Mouse (Mus musculus): ENCODE results near the gene Lyrm9. TPM values are rescaled to one million over a fixed set of nuclear protein-coding genes. Genes with fewer than 3 reads are reported as not detected.

The Lyrm9 gene
- polyA plus RNA-seq (2015; fragmentation: Nextera tagmentation; extraction: Ambion mirVana), result 11.8 and 13.5 TPM in 2 replicates

DNA sequence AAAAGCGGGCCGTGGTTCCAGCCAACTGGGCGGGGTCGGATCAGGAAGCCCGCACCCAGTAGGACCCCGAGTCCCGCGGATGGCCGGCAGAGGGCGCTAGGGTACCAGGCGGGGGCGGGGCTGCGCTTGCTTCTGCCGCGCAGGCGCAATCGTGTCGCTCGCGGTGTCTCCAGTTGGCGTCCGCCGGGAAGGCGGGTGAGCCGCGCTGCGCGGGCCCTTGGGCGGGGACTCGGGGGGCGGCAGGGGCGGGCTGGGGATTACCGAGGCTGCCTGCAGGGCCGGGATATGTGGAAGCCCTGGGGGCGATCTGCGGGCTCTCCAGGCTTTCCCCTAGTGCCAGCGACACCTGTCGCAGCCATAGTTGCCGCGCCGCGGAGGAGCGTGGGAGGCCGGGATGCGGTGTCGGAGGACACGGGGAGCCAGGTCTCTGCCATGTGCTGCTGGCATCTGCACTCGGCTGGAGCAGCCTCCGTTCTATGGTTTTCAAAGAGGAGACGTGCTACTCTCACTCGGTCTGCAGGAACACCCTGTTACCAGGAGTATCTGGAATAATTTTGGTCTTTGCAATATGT, at the start of gene Lyrm9:
Gene Lyrm9, plus strand, starts transcription at position 143 of the 572 bp plus-strand sequence.
- Histone ChIP-seq H3K4me3 (ENCODE audit: low read depth, low read length) (peak within 1 kb of the TSS; percentile 79), H3K36me3 (ENCODE audit: control insufficient read depth, insufficient read depth) (no peaks in the 10 kb centered on the region), H3K9ac (ENCODE audit: low read depth, low read length) (peak within 1 kb of the TSS; percentile 81), H3K4me1 (ENCODE audit: control insufficient read depth, low read depth, low read length) (peaks cover 36% of the 10 kb centered on the region), H3K9me3 (replicated peaks; ENCODE audit: control insufficient read depth, low read length) (no peaks in the 10 kb centered on the region), H3K27ac (ENCODE audit: low read length) (peak within 1 kb of the TSS; percentile 46; the same call in 1 of the 2 replicates), H3K27me3 (ENCODE audit: control insufficient read depth, insufficient read depth, low read depth, low read length) (no peaks in the 10 kb centered on the region), H3K4me2 (ENCODE audit: low read depth, low read length) (peak within 1 kb of the TSS; percentile 90)
- under 1% methylated on average over 42 of the region's 51 CpGs for WGBS (ENCODE audit: insufficient replicate concordance)
- peak; percentile 91 for ATAC-seq (ENCODE audit: low read depth)

GRCm38 (mm10) chr11:78777851-78778680, 48.3 kb upstream of the Lyrm9 start:
- no peaks in the 10 kb centered on the region for H3K36me3 ChIP-seq (ENCODE audit: control insufficient read depth, insufficient read depth)
- ATAC-seq (ENCODE audit: low read depth), result no peak
- no peaks in the 10 kb centered on the region for H3K9me3 ChIP-seq (replicated peaks; ENCODE audit: control insufficient read depth, low read length)
- 57% methylated on average over 10 of the region's 10 CpGs for WGBS (ENCODE audit: insufficient replicate concordance)
- H3K4me3 ChIP-seq (ENCODE audit: low read depth, low read length), result no peak overlapping the region
- H3K4me2 ChIP-seq (ENCODE audit: low read depth, low read length), result no peak overlapping the region
- H3K27ac ChIP-seq (ENCODE audit: low read length), result no peak overlapping the region
- no peak overlapping the region for H3K9ac ChIP-seq (ENCODE audit: low read depth, low read length)
- H3K4me1 ChIP-seq (ENCODE audit: control insufficient read depth, low read depth, low read length), result no peaks in the 10 kb centered on the region
- H3K27me3 ChIP-seq (ENCODE audit: control insufficient read depth, insufficient read depth, low read depth, low read length), result no peaks in the 10 kb centered on the region

- no peak for ATAC-seq (ENCODE audit: low read depth)
- Histone ChIP-seq H3K27me3 (ENCODE audit: control insufficient read depth, insufficient read depth, low read depth, low read length) (no peaks in the 10 kb centered on the region), H3K9ac (ENCODE audit: low read depth, low read length) (no peak overlapping the region), H3K4me1 (ENCODE audit: control insufficient read depth, low read depth, low read length) (no peaks in the 10 kb centered on the region), H3K36me3 (ENCODE audit: control insufficient read depth, insufficient read depth) (no peaks in the 10 kb centered on the region), H3K9me3 (replicated peaks; ENCODE audit: control insufficient read depth, low read length) (no peaks in the 10 kb centered on the region), H3K4me3 (ENCODE audit: low read depth, low read length) (no peak overlapping the region), H3K27ac (ENCODE audit: low read length) (no peak overlapping the region), H3K4me2 (ENCODE audit: low read depth, low read length) (no peak overlapping the region)
- WGBS (ENCODE audit: insufficient replicate concordance), result 72% methylated on average over 3 of the region's 3 CpGs
These were observed 46.4 kb upstream of the Lyrm9 start for GRCm38 (mm10) chr11:78780002-78780401.

- H3K36me3 ChIP-seq (ENCODE audit: control insufficient read depth, insufficient read depth), result no peaks in the 10 kb centered on the region
- 48% methylated on average over 3 of the region's 3 CpGs for WGBS (ENCODE audit: insufficient replicate concordance)
- ATAC-seq (ENCODE audit: low read depth), result no peak
- no peak overlapping the region for H3K4me2 ChIP-seq (ENCODE audit: low read depth, low read length)
- H3K9me3 ChIP-seq (replicated peaks; ENCODE audit: control insufficient read depth, low read length), result no peaks in the 10 kb centered on the region
- H3K4me1 ChIP-seq (ENCODE audit: control insufficient read depth, low read depth, low read length), result no peaks in the 10 kb centered on the region
- H3K4me3 ChIP-seq (ENCODE audit: low read depth, low read length), result no peak overlapping the region
- H3K27ac ChIP-seq (ENCODE audit: low read length), result no peak overlapping the region
- no peak overlapping the region for H3K9ac ChIP-seq (ENCODE audit: low read depth, low read length)
- H3K27me3 ChIP-seq (ENCODE audit: control insufficient read depth, insufficient read depth, low read depth, low read length), result no peaks in the 10 kb centered on the region
These were observed 45.8 kb upstream of the Lyrm9 start for GRCm38 (mm10) chr11:78780571-78780970.

- H3K9ac ChIP-seq (ENCODE audit: low read depth, low read length), result no peak overlapping the region
- H3K27me3 ChIP-seq (ENCODE audit: control insufficient read depth, insufficient read depth, low read depth, low read length), result no peaks in the 10 kb centered on the region
- H3K4me1 ChIP-seq (ENCODE audit: control insufficient read depth, low read depth, low read length), result no peaks in the 10 kb centered on the region
- no peak overlapping the region for H3K4me2 ChIP-seq (ENCODE audit: low read depth, low read length)
- 59% methylated on average over 5 of the region's 5 CpGs for WGBS (ENCODE audit: insufficient replicate concordance)
- no peak for ATAC-seq (ENCODE audit: low read depth)
- H3K27ac ChIP-seq (ENCODE audit: low read length), result no peak overlapping the region
- no peak overlapping the region for H3K4me3 ChIP-seq (ENCODE audit: low read depth, low read length)
- no peaks in the 10 kb centered on the region for H3K36me3 ChIP-seq (ENCODE audit: control insufficient read depth, insufficient read depth)
- H3K9me3 ChIP-seq (replicated peaks; ENCODE audit: control insufficient read depth, low read length), result no peaks in the 10 kb centered on the region
These were observed 44.1 kb upstream of the Lyrm9 start for GRCm38 (mm10) chr11:78782326-78782725.

DNA sequence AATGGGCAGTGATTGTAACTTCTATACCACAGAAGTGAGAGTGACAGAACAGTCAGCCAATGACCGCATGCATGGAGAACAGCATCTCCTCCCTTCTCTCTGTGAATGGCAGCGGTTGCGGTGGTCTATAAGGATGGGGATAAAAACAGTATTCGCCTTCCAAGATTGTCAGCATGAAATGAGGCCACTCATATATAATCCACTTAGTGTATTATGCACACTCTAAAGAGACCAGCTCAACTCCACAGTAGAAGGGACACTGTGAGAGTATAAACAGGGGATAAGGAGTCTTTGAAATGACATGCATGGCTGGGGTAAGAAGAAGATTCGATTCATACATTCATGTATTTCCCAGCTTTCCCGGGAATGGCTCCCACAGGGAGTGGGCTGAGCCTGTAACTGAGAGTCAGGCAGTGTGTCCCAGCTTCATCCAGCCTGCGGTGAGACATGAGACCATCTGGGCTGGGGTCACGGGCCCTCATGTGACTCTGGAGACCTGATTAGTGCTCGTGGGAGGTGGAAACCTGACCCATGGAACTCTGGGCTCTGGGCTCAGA, 43.5 kb upstream of the Lyrm9 start:
- H3K4me2 ChIP-seq (ENCODE audit: low read depth, low read length), result no peak overlapping the region
- H3K4me1 ChIP-seq (ENCODE audit: control insufficient read depth, low read depth, low read length), result no peaks in the 10 kb centered on the region
- no peak overlapping the region for H3K4me3 ChIP-seq (ENCODE audit: low read depth, low read length)
- ATAC-seq (ENCODE audit: low read depth), result no peak
- H3K9me3 ChIP-seq (replicated peaks; ENCODE audit: control insufficient read depth, low read length), result no peaks in the 10 kb centered on the region
- WGBS (ENCODE audit: insufficient replicate concordance), result 65% methylated on average over 9 of the region's 9 CpGs
- no peaks in the 10 kb centered on the region for H3K27me3 ChIP-seq (ENCODE audit: control insufficient read depth, insufficient read depth, low read depth, low read length)
- no peaks in the 10 kb centered on the region for H3K36me3 ChIP-seq (ENCODE audit: control insufficient read depth, insufficient read depth)
- no peak overlapping the region for H3K27ac ChIP-seq (ENCODE audit: low read length)
- no peak overlapping the region for H3K9ac ChIP-seq (ENCODE audit: low read depth, low read length)

DNA sequence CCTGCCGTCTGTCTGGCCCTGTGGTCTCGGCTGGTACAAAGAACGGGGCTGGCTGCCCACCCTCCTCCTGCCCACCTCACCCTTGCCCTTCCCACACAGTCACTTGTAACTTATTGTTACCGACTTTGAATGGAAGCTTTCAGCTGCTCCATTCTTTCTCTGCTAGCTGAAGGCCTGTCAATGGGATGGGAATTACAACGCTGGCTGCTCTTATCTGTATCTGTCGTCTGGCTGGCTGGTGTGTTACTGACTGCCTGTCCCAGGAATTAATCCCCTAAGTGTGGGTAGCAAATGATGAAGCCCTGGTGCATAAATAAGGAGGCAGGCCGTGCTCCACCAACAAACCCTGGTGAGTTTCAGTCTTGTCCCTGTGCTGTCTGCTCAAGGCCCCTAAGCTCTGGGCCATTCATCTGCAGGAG, 40.4 kb upstream of the Lyrm9 start:
- Histone ChIP-seq H3K9me3 (replicated peaks; ENCODE audit: control insufficient read depth, low read length) (no peaks in the 10 kb centered on the region), H3K4me3 (ENCODE audit: low read depth, low read length) (no peak overlapping the region), H3K36me3 (ENCODE audit: control insufficient read depth, insufficient read depth) (no peaks in the 10 kb centered on the region), H3K27me3 (ENCODE audit: control insufficient read depth, insufficient read depth, low read depth, low read length) (no peaks in the 10 kb centered on the region), H3K4me2 (ENCODE audit: low read depth, low read length) (no peak overlapping the region), H3K4me1 (ENCODE audit: control insufficient read depth, low read depth, low read length) (no peaks in the 10 kb centered on the region), H3K27ac (ENCODE audit: low read length) (no peak overlapping the region), H3K9ac (ENCODE audit: low read depth, low read length) (no peak overlapping the region)
- 37% methylated on average over 7 of the region's 7 CpGs for WGBS (ENCODE audit: insufficient replicate concordance)
- no peak for ATAC-seq (ENCODE audit: low read depth)

DNA sequence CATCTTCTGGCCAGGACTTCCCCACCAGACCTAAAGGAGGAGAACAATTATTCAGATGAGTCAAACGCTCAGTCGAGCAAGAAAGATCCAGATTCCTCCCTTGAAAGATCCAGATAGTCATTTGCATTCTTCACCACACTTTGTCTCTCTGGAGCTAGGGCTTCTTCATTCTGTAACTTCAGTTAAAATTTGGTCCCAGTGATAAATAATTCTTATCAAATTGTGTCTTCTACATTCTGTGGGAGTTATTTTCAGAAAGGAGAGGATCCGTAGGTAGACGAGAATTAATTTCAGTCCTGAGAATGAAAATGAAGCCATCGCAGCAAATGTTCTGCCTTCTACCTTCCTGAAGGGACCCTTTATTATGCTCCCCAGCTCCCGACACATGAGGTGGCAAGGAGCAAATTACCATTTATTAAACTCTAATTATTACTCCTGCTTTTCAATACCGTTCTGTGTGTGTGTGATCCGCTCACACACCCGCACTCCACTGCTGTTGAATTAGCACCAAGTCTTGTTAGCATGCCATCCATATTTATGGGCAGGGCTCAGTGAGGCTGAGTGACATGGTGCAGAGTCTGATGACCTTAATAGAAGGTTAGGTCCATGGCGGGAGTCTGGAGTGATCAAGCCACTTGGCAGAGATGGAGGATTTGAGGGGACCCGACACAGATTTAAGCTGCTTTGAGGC, 36.9 kb upstream of the Lyrm9 start:
- no peak overlapping the region for H3K9ac ChIP-seq (ENCODE audit: low read depth, low read length)
- 62% methylated on average over 11 of the region's 11 CpGs for WGBS (ENCODE audit: insufficient replicate concordance)
- H3K4me1 ChIP-seq (ENCODE audit: control insufficient read depth, low read depth, low read length), result no peaks in the 10 kb centered on the region
- no peaks in the 10 kb centered on the region for H3K9me3 ChIP-seq (replicated peaks; ENCODE audit: control insufficient read depth, low read length)
- ATAC-seq (ENCODE audit: low read depth), result no peak
- no peaks in the 10 kb centered on the region for H3K27me3 ChIP-seq (ENCODE audit: control insufficient read depth, insufficient read depth, low read depth, low read length)
- H3K27ac ChIP-seq (ENCODE audit: low read length), result no peak overlapping the region
- no peak overlapping the region for H3K4me3 ChIP-seq (ENCODE audit: low read depth, low read length)
- no peaks in the 10 kb centered on the region for H3K36me3 ChIP-seq (ENCODE audit: control insufficient read depth, insufficient read depth)
- H3K4me2 ChIP-seq (ENCODE audit: low read depth, low read length), result no peak overlapping the region
